Mouse (Mus musculus): ENCODE data around the gene Ddx52. TPM values are rescaled to one million over a fixed set of nuclear protein-coding genes. Genes with fewer than 3 reads are reported as not detected.

The Ddx52 gene
- 45.6 and 48.3 TPM in 2 replicates for polyA plus RNA-seq (2014; fragmentation: Nextera tagmentation; extraction: Ambion mirVana)

GRCm38 (mm10) chr11:83941950-83942840 lies at the start of gene Ddx52:
TSS of gene Ddx52 (plus strand) at chr11:83942062.
- ATAC-seq (ENCODE audit: insufficient read depth, low FRiP score, low TSS enrichment): no peak
- H3K9me3 ChIP-seq (ENCODE audit: control insufficient read depth, low read length): no peaks in the 10 kb centered on the region
- H3K4me1 ChIP-seq (ENCODE audit: control insufficient read depth, insufficient read depth, low read length): peaks cover 3% of the 10 kb centered on the region; the same call in 1 of the 2 replicates
- peak within 1 kb of the TSS; percentile 84 for H3K9ac ChIP-seq (ENCODE audit: low read length)
- peak; percentile 91 for DNase-seq (ENCODE audit: low spot score)
- 1% methylated on average over 49 of the region's 49 CpGs for WGBS
- H3K4me3 ChIP-seq (ENCODE audit: low read depth, low read length): peak within 1 kb of the TSS; percentile 87
- peak within 1 kb of the TSS; percentile 63; the same call in 1 of the 2 replicates for H3K27ac ChIP-seq (ENCODE audit: low read depth, low read length)
- H3K36me3 ChIP-seq (ENCODE audit: control insufficient read depth, insufficient read depth, low read length): peaks cover 6% of the 10 kb centered on the region
- no peaks in the 10 kb centered on the region for H3K27me3 ChIP-seq (ENCODE audit: control insufficient read depth, insufficient read depth, low read length)
- H3K4me2 ChIP-seq (ENCODE audit: low read depth): peak within 1 kb of the TSS; percentile 79

GRCm38 (mm10) chr11:83893325-83893724 lies 48.5 kb upstream of the Ddx52 start:
- no peak overlapping the region for H3K9ac ChIP-seq (ENCODE audit: low read length)
- H3K36me3 ChIP-seq (ENCODE audit: control insufficient read depth, insufficient read depth, low read length): no peaks in the 10 kb centered on the region
- WGBS: 77% methylated on average over 9 of the region's 9 CpGs
- H3K9me3 ChIP-seq (ENCODE audit: control insufficient read depth, low read length): no peaks in the 10 kb centered on the region
- no peaks in the 10 kb centered on the region for H3K27me3 ChIP-seq (ENCODE audit: control insufficient read depth, insufficient read depth, low read length)
- H3K27ac ChIP-seq (ENCODE audit: low read depth, low read length): no peak overlapping the region
- no peaks in the 10 kb centered on the region for H3K4me1 ChIP-seq (ENCODE audit: control insufficient read depth, insufficient read depth, low read length)
- H3K4me3 ChIP-seq (ENCODE audit: low read depth, low read length): no peak overlapping the region
- DNase-seq (ENCODE audit: low spot score) (no peak), ATAC-seq (ENCODE audit: insufficient read depth, low FRiP score, low TSS enrichment) (no peak)
- H3K4me2 ChIP-seq (ENCODE audit: low read depth): no peak overlapping the region

- no peaks in the 10 kb centered on the region for H3K36me3 ChIP-seq (ENCODE audit: control insufficient read depth, insufficient read depth, low read length)
- DNase-seq (ENCODE audit: low spot score) (no peak), ATAC-seq (ENCODE audit: insufficient read depth, low FRiP score, low TSS enrichment) (no peak)
- H3K4me3 ChIP-seq (ENCODE audit: low read depth, low read length): no peak overlapping the region
- H3K27ac ChIP-seq (ENCODE audit: low read depth, low read length): no peak overlapping the region
- H3K27me3 ChIP-seq (ENCODE audit: control insufficient read depth, insufficient read depth, low read length): no peaks in the 10 kb centered on the region
- 88% methylated on average over 16 of the region's 16 CpGs for WGBS
- no peaks in the 10 kb centered on the region for H3K4me1 ChIP-seq (ENCODE audit: control insufficient read depth, insufficient read depth, low read length)
- H3K9me3 ChIP-seq (ENCODE audit: control insufficient read depth, low read length): no peaks in the 10 kb centered on the region
- H3K9ac ChIP-seq (ENCODE audit: low read length): no peak overlapping the region
- H3K4me2 ChIP-seq (ENCODE audit: low read depth): no peak overlapping the region
These were observed 45.1 kb upstream of the Ddx52 start for GRCm38 (mm10) chr11:83896430-83897410.

- Histone ChIP-seq H3K9me3 (ENCODE audit: control insufficient read depth, low read length) (no peaks in the 10 kb centered on the region), H3K27me3 (ENCODE audit: control insufficient read depth, insufficient read depth, low read length) (no peaks in the 10 kb centered on the region), H3K4me3 (ENCODE audit: low read depth, low read length) (no peak overlapping the region), H3K27ac (ENCODE audit: low read depth, low read length) (no peak overlapping the region), H3K9ac (ENCODE audit: low read length) (no peak overlapping the region), H3K36me3 (ENCODE audit: control insufficient read depth, insufficient read depth, low read length) (no peaks in the 10 kb centered on the region), H3K4me1 (ENCODE audit: control insufficient read depth, insufficient read depth, low read length) (no peaks in the 10 kb centered on the region), H3K4me2 (ENCODE audit: low read depth) (no peak overlapping the region)
- 75% methylated on average over 7 of the region's 7 CpGs for WGBS
- DNase-seq (ENCODE audit: low spot score) (no peak), ATAC-seq (ENCODE audit: insufficient read depth, low FRiP score, low TSS enrichment) (no peak)
These were observed 44.3 kb upstream of the Ddx52 start for GRCm38 (mm10) chr11:83897569-83897968.

- H3K4me3 ChIP-seq (ENCODE audit: low read depth, low read length): no peak overlapping the region
- no peaks in the 10 kb centered on the region for H3K9me3 ChIP-seq (ENCODE audit: control insufficient read depth, low read length)
- H3K9ac ChIP-seq (ENCODE audit: low read length): no peak overlapping the region
- 93% methylated on average over 3 of the region's 3 CpGs for WGBS
- H3K36me3 ChIP-seq (ENCODE audit: control insufficient read depth, insufficient read depth, low read length): no peaks in the 10 kb centered on the region
- H3K4me1 ChIP-seq (ENCODE audit: control insufficient read depth, insufficient read depth, low read length): no peaks in the 10 kb centered on the region
- no peak overlapping the region for H3K4me2 ChIP-seq (ENCODE audit: low read depth)
- ATAC-seq (ENCODE audit: insufficient read depth, low FRiP score, low TSS enrichment): no peak
- H3K27ac ChIP-seq (ENCODE audit: low read depth, low read length): no peak overlapping the region
- no peak for DNase-seq (ENCODE audit: low spot score)
- H3K27me3 ChIP-seq (ENCODE audit: control insufficient read depth, insufficient read depth, low read length): no peaks in the 10 kb centered on the region
These were observed 39.0 kb upstream of the Ddx52 start for GRCm38 (mm10) chr11:83902812-83903211.

- WGBS: 69% methylated on average over 5 of the region's 5 CpGs
- Histone ChIP-seq H3K4me2 (ENCODE audit: low read depth) (no peak overlapping the region), H3K36me3 (ENCODE audit: control insufficient read depth, insufficient read depth, low read length) (no peaks in the 10 kb centered on the region), H3K4me1 (ENCODE audit: control insufficient read depth, insufficient read depth, low read length) (no peaks in the 10 kb centered on the region), H3K9me3 (ENCODE audit: control insufficient read depth, low read length) (no peaks in the 10 kb centered on the region), H3K27ac (ENCODE audit: low read depth, low read length) (no peak overlapping the region), H3K9ac (ENCODE audit: low read length) (no peak overlapping the region), H3K27me3 (ENCODE audit: control insufficient read depth, insufficient read depth, low read length) (no peaks in the 10 kb centered on the region), H3K4me3 (ENCODE audit: low read depth, low read length) (no peak overlapping the region)
- DNase-seq (ENCODE audit: low spot score) (no peak), ATAC-seq (ENCODE audit: insufficient read depth, low FRiP score, low TSS enrichment) (no peak)
These were observed 36.1 kb upstream of the Ddx52 start for GRCm38 (mm10) chr11:83905756-83906155.

GRCm38 (mm10) chr11:83908376-83908775 lies 33.5 kb upstream of the Ddx52 start:
- no peaks in the 10 kb centered on the region for H3K27me3 ChIP-seq (ENCODE audit: control insufficient read depth, insufficient read depth, low read length)
- no peaks in the 10 kb centered on the region for H3K36me3 ChIP-seq (ENCODE audit: control insufficient read depth, insufficient read depth, low read length)
- H3K9me3 ChIP-seq (ENCODE audit: control insufficient read depth, low read length): no peaks in the 10 kb centered on the region
- no peaks in the 10 kb centered on the region for H3K4me1 ChIP-seq (ENCODE audit: control insufficient read depth, insufficient read depth, low read length)
- no peak overlapping the region for H3K4me3 ChIP-seq (ENCODE audit: low read depth, low read length)
- no peak overlapping the region for H3K9ac ChIP-seq (ENCODE audit: low read length)
- no peak overlapping the region for H3K27ac ChIP-seq (ENCODE audit: low read depth, low read length)
- ATAC-seq (ENCODE audit: insufficient read depth, low FRiP score, low TSS enrichment): no peak
- WGBS: 35% methylated on average over 7 of the region's 7 CpGs
- H3K4me2 ChIP-seq (ENCODE audit: low read depth): no peak overlapping the region
- no peak for DNase-seq (ENCODE audit: low spot score)

GRCm38 (mm10) chr11:83913824-83914311 lies 28.0 kb upstream of the Ddx52 start:
- Histone ChIP-seq H3K9me3 (ENCODE audit: control insufficient read depth, low read length) (no peaks in the 10 kb centered on the region), H3K4me3 (ENCODE audit: low read depth, low read length) (no peak overlapping the region), H3K4me1 (ENCODE audit: control insufficient read depth, insufficient read depth, low read length) (no peaks in the 10 kb centered on the region), H3K27me3 (ENCODE audit: control insufficient read depth, insufficient read depth, low read length) (no peaks in the 10 kb centered on the region), H3K36me3 (ENCODE audit: control insufficient read depth, insufficient read depth, low read length) (no peaks in the 10 kb centered on the region), H3K27ac (ENCODE audit: low read depth, low read length) (no peak overlapping the region), H3K4me2 (ENCODE audit: low read depth) (no peak overlapping the region), H3K9ac (ENCODE audit: low read length) (no peak overlapping the region)
- DNase-seq (ENCODE audit: low spot score) (no peak), ATAC-seq (ENCODE audit: insufficient read depth, low FRiP score, low TSS enrichment) (no peak)
- WGBS: 25% methylated on average over 8 of the region's 8 CpGs
